Mouse (Mus musculus) bone marrow macrophage, adult 2 months (primary cell): ENCODE results near the gene Smim6.

Source experiments
- CTCF ChIP-seq: IDR thresholded peaks from 2 replicates; pipeline ENCODE4 v1.5.1; 2012; ENCODE audit warnings: low read depth, mild to moderate bottlenecking, low read length, moderate library complexity
- POLR2A ChIP-seq: IDR thresholded peaks from 2 replicates; pipeline ENCODE4 v1.6.1; 2012; ENCODE audit warnings: mild to moderate bottlenecking, low read depth, low read length, borderline replicate concordance

- TF ChIP-seq CTCF (no peak), POLR2A (no peak)
Observed at GRCm38 (mm10) chr11:115902831-115903230, 9.0 kb upstream of the Smim6 start.
